Mouse (Mus musculus): ENCODE measurements around the gene Wdr4.
"Not testable (repeated sequence)": the region's sequence is repeated elsewhere in the genome, so short reads cannot be mapped to it uniquely, and the experiment has no call there.

Gene Wdr4

DNA sequence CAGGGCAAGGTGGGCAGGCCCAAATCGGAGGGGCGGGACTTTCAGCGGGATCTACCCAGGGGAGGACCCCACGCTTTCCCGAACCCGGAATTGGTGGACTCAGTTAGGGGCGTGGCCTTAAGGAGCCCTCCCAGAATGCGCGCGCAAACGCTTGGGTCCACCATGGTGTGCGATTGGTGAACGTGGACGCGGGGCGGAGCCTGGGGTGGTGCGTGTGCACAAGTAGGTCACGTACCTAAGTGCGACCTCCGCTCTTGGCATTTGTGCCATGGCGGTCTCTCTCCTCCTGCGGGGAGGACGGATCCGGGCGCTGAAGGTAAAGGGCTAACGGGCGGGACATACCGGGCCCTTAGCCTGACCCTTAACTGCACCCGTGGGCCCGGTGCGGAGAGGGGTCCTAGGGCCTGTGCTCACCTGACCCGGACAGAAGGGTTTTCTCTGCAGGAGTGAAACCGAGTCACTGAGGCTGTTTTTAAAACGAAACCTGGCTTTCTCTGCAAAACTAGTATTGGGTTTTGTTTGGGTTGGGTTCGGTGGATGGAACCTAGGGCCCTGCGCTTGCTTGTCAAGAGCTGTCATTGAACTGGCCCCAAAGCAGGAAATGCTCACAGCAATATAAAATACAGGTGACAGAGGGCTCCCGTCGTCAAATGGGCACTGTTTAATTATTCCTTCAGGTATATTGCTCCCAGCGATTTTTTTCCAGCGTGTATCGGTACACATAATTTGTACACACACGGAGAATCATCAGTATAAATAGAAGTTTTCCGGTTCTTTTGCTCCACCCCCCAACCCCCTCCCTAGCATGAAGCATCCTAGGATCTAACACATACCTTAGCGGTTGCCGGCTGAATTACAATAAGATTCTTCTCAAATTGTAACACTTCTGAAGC lies at the start of gene Wdr4, which contains the start of gene Ndufv3:
Gene Wdr4, minus strand, starts transcription at position 35 of the 893 bp plus-strand sequence.
Gene Ndufv3, plus strand, starts transcription at position 170 of the 893 bp plus-strand sequence.
- DNase-seq (ENCODE audit: low read depth, low spot score), result peak; percentile 99

DNA sequence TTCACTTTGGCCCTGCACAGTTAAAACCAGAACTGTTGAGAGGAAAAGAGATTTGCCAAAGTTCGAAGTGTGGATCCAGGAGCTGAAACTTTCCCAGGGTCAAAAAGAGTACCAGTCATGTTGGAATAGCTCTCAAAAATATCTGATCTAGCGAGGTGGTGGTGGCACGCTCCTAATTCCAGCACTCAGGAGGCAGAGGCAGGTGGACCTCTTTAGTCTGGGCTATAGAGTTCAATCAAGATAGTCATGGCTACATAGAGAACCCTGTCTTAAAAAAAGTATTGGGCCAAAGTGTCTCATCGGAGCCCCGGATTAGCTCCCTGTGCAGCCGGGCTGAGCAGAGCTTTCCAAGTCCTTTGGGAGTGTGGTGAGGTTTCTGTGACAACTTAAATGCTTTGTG lies 46.5 kb upstream of the Wdr4 start:
- DNase-seq (ENCODE audit: low read depth, low spot score), result no peak

GRCm38 (mm10) chr17:31565141-31566056 lies 45.6 kb upstream of the Wdr4 start:
- DNase-seq (ENCODE audit: low read depth, low spot score), result no peak

- no peak for DNase-seq (ENCODE audit: low read depth, low spot score)
These were observed 45.0 kb upstream of the Wdr4 start for GRCm38 (mm10) chr17:31564858-31565140.

DNA sequence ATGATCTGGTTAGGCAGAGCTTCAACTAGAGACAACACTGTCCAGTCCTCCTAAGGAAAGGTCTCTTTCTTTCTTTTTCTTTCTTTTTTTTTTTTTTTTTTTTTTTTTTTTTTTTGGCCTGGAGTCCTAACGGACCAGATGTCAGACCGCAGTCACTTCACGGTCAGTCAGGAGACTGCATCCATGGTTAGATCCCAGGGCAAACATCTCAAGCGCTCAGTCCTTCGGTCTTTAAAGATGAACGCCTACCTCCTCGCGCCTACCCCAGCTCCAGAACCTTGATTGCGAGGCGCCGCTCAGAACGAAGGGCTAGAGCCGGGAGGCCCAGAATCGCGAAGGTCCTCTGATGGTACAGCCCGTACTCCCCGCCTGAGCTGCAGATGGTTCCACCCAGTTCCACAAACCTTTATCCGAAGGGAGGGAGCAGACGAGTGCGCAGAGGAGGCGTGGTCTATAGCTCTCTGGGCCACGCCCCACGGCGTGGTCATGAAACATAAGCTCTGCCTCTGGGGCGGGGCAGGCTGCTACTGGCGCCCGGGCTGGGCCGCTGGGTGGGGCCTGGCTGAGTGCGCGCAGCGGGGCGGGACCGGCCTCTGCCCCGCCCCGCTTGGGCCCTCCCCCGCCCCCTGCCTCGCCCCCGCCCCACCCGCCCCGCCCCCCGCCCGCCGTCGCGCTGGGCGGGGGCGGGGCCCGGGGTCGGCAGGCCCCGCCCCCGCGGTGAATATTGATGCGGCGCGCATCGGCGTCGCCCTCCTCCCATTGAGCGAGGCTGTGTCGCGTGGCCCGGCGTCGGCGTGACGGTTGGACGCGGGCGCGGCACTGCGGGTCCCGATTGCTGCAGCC lies 44.5 kb upstream of the Wdr4 start, which contains the start of gene Pknox1:
Gene Pknox1, plus strand, starts transcription at position 720 of the 843 bp plus-strand sequence.
- DNase-seq (ENCODE audit: low read depth, low spot score), result peak; percentile 100

DNA sequence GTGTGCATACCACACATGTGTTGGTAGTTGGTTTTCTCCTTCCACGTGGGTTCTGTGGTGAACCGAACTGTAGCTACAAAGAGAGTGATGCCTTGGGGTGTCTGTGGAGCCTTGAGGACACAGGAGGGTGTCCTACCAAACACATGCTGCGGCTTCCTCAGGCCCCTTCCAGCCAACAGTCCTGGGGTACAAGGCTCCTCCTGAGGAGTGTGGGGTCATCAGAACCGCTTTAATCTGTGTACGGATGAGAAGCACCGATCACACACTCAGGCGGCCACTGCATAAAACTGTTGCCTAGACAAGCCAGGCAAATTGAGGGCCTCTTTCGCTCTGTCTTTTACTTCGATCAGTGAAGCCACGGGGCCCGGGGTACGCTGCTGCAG lies 43.8 kb upstream of the Wdr4 start:
- DNase-seq (ENCODE audit: low read depth, low spot score), result peak; percentile 45

DNA sequence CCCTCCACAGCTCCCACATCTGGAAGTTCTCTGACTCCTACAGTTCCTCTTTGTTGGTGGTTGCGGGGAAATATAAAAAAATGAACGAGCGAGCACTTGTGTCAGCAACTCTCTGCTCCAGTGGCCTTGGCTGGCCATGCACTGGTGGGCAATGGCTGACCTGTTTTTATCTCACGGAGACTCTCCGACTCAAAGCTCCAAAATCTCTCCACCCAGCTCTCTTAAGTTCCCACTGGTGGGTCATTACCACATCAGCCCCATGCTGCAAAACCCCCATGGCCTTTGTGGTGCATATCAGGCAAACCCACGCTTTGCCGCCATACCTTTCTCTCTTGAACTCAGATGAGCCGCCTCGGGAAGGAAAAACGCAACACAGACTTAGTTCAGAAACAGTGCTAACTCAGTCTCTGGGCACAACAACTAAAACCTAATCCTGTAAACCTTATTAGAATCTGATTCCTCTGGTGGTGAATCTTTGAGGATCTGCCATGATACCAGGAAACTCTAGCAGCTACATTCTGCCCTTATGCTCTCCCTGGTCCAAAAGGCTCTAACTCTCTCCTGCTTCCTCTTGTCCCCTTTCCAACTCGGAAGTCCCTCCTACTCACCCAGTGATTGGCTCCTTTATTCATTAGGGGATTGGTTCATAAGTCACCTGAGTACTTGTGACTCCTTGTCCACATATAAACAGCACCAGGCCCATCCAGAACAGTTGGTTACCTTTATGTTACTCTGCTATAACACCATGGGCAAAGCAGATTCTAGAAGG lies 39.4 kb upstream of the Wdr4 start:
- no peak for DNase-seq (ENCODE audit: low read depth, low spot score)

DNA sequence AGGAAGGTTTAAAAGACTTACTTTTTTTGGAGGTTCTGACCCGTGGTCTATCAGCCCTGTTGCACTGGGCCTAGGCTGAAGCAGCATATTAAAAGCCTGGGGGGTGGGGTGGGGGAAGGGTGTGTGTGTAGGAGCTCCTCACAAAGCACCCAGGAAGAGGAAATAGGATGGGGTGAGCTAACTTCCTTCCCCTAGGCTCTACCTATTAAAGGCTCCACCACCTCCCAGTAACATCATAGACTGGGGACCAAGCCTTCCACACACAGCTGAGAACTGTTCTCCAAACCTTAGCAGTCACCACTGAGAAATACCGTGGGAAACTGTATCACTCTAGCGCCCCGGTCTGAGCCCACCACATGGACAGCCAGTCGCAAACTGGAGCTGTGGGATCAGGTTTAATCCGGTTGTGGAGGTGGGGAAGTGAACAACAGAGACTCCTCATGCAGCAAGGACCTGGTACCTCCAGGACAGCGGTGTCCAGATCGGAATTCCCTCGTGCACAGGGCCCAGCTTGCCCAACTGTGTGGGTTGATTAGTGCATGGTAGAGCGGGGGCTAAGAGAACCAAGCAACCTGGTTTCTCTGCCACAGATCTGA lies 38.3 kb upstream of the Wdr4 start:
- no peak for DNase-seq (ENCODE audit: low read depth, low spot score)

DNA sequence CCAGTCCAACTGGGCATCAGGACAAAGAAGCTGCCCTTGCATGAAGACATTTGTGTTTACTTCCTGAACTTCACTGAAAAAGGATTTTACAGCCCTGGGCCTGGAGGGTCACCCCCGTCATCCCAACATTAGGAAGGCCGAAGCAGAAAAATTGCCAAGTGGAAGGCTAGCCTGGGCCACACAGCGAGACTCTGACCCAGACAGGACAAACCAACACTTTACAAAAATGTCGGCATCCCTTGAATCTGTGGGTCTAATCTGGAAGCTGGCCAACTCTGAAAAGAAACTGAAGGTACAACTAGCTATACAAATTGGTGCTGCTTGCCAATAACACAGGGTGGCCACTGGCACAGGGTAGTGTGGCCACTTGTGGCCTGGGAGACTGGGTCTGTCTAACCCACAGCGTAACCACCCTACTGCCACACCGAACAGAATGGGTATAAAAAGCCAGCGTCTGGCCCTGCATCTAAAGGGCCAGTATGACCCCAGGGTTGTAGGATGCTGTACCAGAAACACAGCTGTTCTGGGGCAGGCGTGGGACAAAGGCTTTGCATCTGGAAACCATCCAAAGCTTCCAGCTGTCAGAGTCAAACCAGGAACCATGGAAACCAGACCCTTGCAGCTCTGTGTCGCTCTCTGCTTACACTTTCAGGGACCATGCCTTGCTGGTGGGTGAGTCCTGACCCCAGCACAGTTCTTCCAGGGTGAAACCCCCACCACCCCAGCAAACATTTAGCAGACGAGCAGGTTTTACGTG lies 37.5 kb upstream of the Wdr4 start:
- DNase-seq (ENCODE audit: low read depth, low spot score), result peak; percentile 59

DNA sequence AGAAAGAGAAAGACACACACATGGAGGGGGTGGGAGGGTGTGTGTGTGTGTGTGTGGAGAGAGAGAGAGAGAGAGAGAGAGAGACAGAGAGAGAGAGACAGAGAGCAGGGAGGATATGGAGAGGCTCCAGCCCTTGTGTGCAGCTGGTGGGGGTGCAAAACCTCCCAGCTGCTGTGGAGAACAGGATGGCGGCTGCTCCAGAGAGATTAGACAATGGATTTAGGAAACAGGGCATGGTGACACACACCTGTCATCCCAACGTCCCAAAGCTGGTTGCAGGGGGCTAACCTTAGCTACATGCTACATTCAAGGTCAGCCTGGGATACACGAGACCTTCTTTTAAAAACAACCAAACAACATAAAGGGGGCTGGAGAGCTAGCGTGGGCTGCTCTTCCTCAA lies 36.5 kb upstream of the Wdr4 start:
- no peak for DNase-seq (ENCODE audit: low read depth, low spot score)

GRCm38 (mm10) chr17:31552601-31553000 lies 32.8 kb upstream of the Wdr4 start:
- not testable (repeated sequence) for DNase-seq (ENCODE audit: low read depth, low spot score)

DNA sequence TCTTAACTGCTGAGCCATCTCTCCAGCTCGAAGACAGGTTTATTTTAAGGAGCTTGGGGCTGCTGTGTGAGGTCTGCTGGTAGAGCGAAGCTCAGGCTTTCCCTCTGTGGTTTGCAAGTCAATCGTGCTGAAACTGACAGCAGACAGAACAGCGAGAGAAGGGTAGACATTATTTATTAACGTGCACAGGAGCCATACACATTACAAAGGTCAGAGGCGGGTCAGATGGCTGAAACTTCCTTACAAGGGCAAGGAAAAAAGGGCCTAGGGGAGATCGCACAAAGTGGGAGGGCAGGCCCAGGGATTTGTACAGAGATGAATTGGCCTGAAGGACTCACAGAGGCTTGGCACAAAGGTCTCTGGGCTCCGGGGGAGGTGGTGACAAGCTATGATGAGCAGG lies 29.6 kb upstream of the Wdr4 start:
- no peak for DNase-seq (ENCODE audit: low read depth, low spot score)

- no peak for DNase-seq (ENCODE audit: low read depth, low spot score)
These were observed 28.2 kb upstream of the Wdr4 start for GRCm38 (mm10) chr17:31547974-31548373.

DNA sequence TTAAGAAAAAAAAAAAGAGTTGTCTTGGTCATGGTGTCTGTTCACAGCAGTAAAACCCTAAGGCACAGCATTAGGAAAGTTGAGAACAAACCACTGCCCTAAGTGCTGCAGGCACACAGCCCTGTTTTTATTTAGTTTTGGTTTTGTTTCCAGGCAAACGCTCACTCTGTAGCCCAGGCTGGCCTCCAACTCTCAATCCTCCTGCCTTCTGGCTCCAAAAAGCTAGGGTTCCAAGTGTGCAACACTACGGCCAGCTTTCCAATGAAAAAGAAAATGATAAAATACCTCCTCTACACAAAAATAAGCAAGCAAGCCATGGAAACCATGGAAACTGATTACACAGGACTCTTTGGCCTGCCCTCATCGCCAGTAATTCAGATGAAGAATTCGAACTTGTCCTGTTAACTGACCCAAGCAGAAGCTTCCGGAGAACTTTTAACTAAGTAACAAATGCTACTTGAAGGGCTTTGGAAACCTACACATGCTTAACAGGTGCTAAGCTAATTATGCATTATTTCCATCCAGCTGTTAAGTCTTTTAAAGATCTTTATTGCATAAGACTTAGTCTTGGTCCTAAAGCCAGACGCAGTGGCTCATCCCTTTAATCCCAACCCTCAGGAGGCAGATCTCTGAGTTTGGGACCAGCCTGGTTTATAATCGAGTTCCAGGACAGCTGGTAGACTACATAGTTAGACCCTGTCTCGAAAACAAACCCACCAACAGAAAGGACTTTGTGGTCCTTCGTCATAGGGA lies 26.8 kb upstream of the Wdr4 start:
- DNase-seq (ENCODE audit: low read depth, low spot score), result no peak

- DNase-seq (ENCODE audit: low read depth, low spot score), result no peak
These were observed 23.8 kb upstream of the Wdr4 start for GRCm38 (mm10) chr17:31543574-31543973.

DNA sequence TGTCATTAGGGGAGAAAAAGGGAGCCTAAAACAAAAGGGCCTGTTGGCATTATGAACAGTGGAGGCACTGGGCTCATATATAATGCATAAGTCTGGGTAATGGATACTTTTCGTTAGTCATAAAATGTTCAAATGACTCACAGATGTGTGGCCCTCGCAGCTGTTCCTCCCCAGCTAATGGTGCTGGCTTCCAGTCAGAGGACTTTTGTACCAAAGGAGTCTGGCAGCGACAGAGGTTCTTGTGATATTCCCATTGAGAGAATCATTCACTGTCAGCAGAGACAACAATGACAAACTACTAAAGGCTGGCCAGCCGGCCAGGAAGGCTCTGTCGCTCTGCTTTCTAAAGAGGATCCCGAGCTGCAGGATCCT lies 21.7 kb upstream of the Wdr4 start:
- DNase-seq (ENCODE audit: low read depth, low spot score), result no peak

- DNase-seq (ENCODE audit: low read depth, low spot score), result no peak
These were observed 21.2 kb upstream of the Wdr4 start for GRCm38 (mm10) chr17:31540809-31541459.

- no peak for DNase-seq (ENCODE audit: low read depth, low spot score)
These were observed 20.3 kb upstream of the Wdr4 start for GRCm38 (mm10) chr17:31540101-31540500.

Measured in skeletal muscle tissue, adult 2 months (tissue).